Mouse (Mus musculus) skeletal muscle tissue, adult 2 months (tissue): ENCODE measurements around the gene Mark1.
A peak's percentile ranks its signal among the peaks of the same experiment; 100 is the strongest.

Experiments used
- DNase-seq: peaks from one replicate; pipeline ENCODE4 v3.0.0-alpha.2; 2012; ENCODE audit warnings: low read depth, low spot score

Gene Mark1

DNA sequence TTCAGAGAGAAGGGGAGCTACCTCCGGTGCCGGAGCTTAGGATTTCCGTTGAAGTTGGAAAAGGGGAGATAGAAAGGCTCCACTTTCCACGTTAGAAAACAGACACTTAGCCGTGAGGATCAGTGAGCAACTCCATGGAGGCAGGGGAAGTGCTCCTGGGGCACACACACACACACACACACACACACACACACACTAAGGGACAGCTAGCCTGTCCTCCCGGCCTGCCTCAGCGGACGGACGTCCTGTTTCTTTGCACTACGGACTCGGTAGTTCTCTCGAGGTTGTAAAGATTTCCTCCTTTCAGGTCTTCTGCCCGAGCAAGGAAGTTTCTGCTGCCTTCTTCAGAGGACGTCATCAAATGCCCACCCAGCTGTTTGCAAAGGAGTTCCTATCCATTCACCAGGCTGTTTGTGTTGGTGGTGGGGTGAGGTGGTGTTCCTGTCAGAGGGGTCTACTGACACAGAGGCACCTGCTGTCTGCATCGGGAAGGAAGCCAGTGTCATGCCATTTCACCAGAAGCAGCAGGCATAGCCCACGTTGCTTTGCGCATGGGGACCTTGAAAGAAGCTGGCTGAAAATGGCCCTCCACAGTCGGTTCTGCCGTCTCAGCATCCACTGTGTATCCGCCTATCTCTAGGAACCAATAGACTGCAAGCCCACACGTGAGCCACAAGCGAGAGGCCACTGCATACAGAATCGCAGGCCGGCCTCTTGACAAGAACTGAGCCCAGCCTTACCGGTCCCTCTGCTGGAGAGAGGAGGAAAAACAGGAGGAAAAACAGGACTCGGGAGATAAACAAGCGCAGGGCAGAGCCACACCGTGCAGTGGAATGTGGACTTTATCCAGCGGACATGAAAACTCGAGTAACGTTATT lies 147.4 kb downstream of the Mark1 start:
- peak; percentile 86 for DNase-seq

GRCm38 (mm10) chr1:184851166-184851565 lies 148.2 kb downstream of the Mark1 start:
- no peak for DNase-seq

DNA sequence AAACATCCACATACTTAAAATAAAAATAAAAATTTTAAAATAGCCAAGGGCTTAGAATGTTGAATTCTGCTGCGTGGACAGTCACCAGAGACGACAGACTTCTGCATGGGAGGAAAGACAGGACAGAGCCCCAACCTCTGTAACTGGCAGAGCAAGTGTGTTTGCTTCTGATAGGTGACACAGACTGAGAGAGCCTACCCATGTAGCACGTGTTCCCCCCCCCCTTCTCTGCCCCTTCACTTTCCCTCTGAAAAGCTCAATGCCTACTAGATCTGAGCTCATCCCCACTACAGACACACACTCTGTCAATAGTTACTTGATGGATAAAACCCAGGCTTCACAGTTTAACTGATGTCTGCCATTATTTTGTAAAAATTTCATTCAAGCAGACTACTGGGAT lies 152.4 kb downstream of the Mark1 start:
- no peak for DNase-seq
